Mouse (Mus musculus) hindlimb bud, embryonic 11.5 days (tissue): ENCODE data around the gene Rnft2.

ENCODE experiments used
- DNase-seq: peaks from one replicate; pipeline ENCODE4 v3.0.0-alpha.2; 2012; ENCODE audit warnings: low read depth, low spot score; ENCODE audit errors: extremely low spot score

Rnft2 gene

DNA sequence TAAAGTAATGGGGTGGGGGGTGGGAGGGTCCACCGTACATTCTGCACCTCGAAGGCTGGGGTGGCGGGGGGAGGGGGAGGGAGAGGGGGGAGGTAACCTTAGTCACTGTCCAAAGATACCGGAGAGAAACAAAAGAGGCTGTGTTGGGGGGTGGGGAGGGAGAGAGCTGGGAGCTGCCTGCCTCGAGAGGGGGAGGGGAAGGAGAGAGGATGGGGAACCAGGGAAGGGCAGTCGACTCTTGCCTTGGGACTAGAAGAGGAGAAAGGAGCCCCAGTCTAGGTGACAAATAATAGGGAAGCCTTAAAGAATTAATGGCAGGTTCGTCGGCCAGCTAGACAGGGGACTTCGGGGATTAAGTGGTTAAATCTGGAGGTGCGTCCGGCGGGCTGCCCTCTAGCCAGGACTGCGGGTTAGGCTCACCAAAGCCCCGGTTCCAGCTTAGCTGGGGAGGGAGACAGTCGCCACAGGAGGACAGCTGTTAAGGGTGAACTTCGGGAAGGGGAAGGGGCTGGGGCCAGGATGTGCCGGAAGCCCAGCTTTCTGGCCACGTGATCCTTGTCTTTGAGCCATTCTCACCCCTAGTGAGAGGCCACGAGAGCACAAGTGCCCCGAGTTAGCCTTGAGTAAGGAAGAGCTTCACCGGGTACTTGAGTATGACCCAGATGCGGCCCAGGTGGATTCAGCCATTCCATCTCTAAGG, 70.5 kb downstream of the Rnft2 start:
- no peak for DNase-seq

DNA sequence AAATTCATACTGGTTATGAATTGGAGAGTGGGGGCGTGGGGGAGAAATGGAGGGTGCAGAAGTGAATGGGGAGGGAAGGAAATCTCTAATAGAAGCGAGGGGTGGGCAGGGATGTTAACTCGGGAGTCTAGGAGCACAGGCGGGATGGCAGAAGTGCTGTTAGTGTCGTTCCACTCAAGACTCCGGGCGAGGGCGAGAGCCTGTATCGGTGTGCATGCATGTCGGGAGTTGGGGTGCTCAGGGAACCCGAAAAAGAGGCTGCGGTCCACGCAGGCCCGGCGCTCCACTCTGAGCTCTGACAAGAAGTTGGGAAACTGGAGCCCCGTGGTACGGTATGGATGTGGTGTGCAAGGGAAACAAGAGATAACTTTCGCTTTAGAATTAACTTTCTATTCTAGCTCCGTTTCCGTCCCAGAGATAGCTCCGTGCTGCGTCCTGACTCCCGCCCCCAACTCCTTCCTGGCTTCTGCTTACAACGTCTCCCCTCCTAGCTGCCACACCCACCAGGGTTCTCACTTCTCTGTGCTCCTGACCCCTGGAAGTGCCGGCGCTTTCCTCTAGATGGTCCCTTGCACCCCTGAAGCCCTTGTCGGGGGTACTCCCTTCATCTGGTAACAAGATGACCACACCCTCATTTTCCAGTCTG, 72.7 kb downstream of the Rnft2 start:
- no peak for DNase-seq

DNA sequence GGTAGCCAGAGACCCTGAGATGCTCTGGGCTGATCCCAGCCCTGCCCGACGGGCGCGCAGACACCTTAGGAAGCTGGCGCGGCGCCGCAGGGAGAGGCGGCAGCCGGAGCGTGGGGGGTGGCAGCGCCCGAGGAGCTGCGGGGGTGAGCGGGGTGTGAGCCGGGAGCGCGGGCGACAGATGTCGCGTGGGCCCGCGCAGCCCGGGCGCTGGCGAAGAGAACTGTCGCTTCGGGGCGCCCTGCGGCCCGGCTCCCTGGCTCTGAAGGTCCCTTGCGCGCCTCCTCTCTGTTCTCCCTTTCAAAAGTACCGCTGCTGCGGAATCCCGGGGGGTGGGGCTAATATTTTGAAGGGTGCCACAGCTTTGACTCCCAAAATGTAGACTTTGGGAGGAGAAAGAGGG, 73.3 kb downstream of the Rnft2 start:
- DNase-seq, result no peak

DNA sequence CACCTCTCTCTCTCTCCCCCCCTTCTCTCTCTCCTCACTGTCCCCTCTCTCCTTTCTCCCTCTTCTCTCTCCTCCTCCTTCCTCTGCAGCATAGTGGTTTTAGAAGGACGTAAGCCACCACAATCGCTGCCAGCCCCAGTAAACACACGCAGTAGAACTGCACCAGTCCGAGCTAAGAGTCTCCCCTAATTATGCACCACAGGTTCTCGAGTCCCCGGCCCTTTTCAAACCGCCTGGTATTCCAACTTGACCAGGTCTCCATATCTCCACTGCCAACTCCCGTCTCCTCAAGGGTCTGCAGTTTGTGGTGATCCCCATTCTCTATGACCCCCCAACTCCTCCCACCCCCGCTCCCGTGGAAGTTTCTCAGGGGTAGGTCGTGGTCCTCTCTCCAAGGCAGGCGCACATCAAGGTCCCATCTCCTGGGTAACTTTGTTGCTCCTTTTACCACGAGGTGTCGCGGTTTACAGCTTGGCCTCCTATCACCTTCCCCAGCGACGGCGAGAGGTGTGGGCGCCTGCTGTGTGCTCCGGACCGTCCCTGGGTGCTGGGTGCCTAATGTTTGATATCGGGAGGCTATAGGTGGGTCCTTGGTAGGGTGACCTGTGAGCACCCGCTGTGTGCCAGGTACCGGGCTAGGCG, 73.9 kb downstream of the Rnft2 start:
- no peak for DNase-seq

DNA sequence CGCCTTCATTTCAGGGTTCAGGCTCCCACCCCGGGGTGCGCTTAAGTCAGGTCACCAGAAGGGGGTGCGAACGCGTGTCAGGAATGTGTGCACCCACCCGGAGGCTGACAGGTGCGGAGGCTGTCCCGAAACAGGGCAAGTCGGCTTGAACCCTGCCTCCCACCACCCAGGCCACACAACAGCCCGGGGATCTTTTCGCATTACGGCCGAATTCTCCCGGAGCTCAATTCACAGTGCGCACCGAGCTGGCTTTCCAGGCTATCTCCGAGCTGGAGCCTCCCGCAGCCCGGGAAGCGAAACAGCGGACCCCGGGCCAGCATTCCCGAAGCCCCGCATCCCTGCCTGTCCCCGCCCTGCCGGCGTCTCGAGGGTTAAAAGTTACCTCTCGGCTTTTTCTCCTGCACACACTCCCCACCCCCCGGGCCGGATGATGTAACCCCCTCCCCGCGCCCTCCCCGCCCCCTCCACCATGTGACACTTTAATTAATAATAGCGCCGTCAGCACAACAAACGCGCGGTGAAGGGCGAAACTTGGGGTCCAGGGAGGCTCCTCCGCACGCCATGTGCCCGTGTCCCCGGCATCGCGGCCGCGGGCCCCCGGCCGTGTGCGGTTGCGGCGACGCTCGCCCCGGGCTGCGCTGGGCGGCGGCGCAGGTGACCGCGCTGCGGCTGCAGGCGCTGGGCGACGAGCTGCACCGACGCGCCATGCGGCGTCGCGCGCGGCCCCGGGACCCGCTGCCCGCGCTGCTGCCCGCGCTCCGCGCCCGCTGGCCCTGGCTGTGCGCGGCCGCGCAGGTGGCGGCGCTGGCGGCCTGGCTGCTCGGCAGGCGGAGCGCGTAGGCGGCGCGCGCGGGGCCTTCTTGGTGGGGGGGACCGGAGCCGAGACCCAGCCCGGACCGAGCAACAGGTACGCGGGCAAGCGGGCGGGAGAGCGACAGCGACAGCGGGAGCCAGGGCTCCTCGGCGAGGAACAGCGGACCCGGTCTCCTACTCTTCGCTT, 75.4 kb downstream of the Rnft2 start:
- no peak for DNase-seq

DNA sequence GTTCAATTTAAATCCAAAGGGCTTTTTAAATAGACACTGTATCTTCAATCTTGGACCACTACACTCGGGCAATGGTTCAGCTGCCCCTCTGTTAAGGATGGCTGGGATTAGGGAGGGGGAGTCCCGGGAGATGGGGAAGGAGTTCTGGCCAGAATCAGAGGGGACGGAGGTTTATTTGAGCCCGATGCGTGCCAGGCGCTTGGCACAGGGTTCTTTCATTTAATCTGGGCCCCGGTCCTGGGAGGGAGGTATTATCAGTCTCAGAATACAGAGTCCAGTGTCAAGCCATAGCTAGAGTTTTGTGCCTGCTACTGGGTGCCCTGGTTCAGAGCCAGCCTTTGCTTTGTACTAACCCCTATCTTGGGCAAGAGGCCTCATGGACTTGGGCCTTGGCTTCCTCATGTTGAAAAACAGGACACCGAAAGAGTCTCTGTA, 77.3 kb downstream of the Rnft2 start:
- DNase-seq, result no peak

DNA sequence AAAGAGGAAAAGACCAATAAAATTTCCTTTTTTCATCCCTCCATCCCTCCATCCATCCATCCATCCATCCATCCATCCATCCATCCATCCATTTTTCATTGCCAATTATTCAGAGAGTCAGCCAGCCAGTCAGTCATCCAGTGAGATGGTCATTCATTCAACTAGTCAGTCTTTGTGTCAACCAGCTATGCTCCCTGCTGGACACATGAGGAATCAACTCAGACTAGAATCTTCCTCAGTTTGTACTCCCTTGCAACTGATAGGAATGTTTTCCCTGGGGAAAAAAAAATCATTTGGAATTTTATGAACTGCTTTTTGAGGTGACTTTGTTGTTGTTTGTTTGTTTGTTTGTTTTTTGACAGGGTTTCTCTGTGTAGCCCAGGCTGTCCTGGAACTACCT, 79.5 kb downstream of the Rnft2 start:
- no peak for DNase-seq

DNA sequence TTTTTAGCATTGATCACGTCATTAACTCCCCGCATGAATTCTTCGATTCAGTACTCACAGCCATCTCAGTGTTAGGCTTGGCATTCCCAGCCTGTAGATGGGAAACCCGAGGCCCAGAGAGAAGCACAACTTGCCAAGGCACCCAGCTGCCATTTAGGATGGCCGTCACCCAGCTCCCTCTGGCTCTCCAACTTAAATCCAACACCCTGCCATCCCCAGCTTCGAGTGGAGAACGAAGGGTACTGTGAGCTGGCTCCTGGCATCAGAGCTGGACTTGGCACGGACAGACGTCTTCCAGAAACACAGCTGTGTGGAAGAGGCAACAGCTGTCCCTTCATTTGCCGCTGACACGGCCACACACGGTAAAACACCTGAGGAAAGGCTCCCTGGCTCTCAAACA, 80.3 kb downstream of the Rnft2 start, which contains the start of gene Hrk:
Hrk (plus strand) TSS at position 68 of the 400 bp plus-strand sequence.
- no peak for DNase-seq

DNA sequence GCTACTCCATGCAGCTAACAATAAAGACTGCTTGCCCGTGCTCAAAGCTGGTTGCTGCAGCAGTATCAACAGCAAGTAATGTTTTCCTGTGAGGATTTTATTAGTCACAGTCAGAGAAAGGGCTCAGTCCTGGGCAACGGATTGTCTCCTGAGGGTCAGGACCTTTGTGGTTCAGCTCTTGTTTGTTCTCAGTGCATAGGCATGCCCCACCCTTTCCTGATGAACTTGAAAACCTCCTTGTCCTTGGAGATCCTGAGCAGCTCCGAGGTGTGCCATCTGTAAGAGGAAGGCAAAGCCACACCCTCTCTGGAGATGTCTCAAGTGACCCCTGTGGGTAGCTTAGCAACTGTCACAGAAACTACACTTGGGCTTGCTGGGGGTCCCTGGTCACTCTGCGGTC, 84.2 kb downstream of the Rnft2 start:
- no peak for DNase-seq

DNA sequence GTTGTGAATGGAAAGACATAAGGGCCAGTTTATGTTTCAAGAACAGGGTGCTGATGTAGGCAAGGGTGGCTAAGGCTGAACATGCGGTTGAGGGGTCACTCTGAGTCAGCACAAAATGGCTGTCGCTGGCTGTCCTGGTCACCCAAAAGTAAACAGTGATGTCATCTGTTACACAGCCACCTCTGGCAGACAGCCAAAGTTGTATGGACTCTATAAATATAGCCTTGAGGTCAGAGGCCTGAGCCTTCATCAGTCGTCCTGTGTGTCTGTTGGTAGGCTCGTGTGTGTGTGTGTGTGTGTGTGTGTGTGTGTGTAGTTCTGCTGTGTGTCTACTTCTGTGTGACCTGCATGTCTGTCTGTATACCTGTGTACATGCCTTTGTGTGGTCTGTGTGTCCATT, 87.9 kb downstream of the Rnft2 start:
- no peak for DNase-seq

DNA sequence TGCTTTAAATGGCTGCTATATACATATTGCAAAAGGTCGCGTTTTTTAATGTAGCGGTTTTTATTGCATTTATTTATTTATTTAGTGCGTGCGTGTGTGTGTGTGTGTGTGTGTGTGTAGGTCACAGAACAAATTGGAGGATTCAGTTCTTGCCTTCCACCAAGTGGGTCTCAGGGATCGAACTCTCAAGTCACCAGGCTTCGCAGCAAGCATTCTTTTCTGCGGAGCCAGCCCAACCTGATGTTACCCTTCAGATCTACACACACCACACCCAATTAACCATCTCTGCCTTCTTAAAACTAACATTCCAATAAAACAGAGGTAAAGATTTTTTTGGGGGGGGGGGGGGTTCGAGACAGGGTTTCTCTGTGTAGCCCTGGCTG, 89.4 kb downstream of the Rnft2 start:
- DNase-seq, result no peak

DNA sequence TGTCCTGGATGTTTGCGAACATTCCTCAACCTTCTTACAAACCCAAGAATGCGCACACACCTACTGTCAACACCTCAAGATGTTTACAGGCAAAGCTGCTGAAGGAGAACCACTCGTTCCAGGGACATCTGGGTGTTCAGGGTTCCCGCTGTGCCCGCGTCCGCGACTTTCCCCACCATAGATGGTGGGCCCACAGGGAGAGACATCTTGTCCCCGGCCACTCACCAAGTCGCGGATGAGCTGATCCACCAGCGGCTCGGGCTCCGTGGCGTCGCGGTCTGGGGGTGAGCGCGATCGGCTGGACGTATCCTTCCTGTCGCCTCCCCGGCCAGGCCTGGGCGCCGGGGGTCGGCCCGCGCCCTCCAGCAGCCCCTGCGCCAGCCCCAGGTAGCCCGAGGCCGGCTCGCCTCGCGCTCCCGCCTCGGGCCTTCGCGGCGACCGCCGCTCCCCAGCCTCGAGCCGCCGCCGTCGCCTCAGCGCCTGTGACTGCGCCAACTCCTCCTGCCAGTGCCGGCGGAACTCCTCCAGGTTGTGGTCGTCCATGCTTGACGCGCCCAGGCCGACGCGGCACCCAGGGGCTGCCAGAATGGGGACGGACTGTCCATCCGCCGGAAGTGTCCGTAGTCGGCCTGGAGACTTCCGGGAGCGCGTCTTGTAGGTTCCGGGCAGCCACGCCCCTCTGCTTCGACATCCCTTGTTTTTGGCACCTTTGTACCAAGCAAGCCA, 89.9 kb downstream of the Rnft2 start, which contains the start of gene Fbxw8:
Fbxw8 (minus strand) TSS at position 626 of the 726 bp plus-strand sequence.
- DNase-seq, result peak; percentile 62

DNA sequence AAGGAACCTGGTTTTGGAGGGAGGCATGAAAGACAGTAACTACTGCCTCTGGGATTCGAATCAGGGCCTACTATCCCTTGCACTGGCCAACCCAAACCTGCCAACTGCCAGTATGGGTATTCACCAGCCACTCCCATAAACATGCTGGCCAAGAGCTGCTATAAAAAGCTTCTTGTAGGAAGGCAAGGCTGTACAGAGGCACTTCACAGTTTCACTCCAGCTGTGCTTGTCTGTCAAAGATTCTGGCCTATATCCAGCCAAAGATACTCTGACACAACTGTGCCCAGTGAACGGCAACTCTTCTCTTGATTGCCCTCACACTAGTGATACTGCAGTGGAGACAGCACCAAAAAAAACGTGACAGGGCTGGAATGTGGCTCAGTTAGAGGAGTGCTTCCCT, 95.2 kb downstream of the Rnft2 start:
- DNase-seq, result no peak

DNA sequence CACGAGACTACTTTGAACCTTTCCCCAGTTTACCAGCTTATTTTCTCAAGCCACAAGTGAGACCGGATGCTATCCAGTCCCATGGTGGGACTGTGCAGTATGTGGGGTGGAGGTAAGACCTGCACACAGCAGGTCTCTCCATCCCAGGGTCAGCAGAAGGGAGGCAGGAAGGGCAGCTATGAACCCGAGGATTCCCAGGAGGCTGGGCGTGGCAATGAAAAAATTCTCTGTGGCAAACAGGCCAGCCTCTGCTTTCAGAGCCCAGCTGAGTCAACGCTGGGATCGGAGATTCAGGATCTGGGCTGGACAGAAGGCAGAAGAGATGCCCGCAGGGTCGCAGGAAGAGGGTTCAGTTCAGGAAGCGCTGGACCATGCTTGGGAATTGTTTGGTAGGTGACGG, 97.7 kb downstream of the Rnft2 start:
- DNase-seq, result no peak

DNA sequence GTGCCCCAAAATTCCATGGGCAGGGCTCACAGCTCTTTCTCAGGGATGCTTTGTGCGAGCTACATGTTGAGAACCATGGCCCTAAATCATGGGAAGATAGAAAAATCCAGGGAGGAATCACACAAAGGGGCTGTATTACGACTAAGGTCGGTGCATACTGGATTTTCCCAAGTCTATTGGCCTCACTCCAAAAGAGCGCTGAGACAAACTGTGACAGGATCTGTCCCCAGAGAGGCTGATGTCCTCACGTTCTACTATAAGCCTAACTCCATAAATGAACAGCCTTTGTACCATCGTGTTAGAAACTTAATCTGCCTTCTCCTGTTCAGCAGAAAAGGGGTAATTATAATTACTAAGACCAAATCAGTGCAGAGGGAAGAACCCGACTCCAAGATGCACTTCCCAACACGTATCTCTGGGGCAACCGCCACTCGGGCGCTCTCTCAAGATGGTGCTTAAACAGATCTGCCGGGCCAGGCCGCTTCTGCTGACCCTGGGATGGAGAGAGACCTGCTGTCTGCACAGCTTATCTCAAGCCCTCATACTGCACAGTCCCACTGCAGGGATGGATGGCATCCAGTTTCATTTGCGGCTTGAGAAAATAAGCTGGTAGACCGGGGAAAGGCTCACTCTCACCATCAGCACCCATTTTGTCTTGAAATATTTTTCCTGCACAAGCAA, 98.8 kb downstream of the Rnft2 start:
- DNase-seq, result no peak

DNA sequence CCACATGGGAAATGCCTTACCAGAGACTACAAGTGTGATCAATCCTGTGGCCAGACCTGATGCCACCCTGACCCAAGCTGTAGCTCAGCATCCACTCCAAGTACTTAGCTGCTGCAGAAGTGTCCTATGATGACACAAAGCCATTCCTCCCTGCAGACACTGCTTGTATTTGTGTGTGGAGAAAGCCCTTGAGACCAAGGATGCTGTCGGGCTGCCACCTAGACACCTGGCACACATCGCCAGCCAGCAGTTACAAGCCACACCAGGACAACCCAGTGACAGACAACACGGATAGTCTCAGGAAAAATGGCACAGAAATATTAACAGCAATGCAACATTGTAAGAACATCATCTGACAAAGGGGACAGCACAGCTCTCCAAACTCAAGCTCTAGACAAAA, 99.5 kb downstream of the Rnft2 start:
- DNase-seq, result no peak

DNA sequence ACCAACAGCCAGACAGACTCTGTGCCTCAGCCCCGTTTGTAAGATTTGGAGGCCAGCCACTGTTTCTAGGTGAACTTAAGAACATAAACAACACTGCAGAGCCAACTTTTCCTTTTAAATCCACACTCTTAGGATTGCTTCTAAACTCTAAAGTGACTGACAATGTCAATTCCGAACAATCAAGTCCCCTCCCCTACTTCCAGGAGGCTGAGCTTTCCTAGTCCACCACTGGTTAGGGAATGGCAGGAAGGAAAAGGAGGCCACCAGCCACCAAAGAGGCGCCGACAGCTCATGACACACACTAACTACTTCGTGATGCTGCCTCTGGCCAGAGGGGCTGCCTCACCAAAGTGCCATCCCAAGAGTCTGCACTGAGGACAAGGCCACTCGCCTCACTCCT, 100.1 kb downstream of the Rnft2 start:
- no peak for DNase-seq

DNA sequence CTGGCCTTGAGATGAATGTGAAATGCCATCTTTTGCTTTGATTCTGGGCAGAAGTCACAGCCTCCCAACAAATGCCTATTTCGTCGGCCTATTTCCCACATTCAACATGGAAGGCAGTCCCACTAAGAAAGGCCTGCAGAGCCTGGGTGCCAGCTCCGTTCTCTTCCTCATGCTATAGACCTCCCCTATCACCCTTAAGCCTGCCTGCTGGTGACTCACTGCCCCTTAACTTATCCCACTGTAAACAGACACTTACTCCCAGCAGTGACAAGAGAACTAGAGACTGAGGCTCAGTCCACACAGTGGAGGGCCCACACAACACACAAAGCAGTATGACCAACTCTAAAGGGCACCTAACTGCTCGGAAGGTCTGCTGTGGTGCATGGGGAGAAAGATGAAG, 100.6 kb downstream of the Rnft2 start:
- no peak for DNase-seq

DNA sequence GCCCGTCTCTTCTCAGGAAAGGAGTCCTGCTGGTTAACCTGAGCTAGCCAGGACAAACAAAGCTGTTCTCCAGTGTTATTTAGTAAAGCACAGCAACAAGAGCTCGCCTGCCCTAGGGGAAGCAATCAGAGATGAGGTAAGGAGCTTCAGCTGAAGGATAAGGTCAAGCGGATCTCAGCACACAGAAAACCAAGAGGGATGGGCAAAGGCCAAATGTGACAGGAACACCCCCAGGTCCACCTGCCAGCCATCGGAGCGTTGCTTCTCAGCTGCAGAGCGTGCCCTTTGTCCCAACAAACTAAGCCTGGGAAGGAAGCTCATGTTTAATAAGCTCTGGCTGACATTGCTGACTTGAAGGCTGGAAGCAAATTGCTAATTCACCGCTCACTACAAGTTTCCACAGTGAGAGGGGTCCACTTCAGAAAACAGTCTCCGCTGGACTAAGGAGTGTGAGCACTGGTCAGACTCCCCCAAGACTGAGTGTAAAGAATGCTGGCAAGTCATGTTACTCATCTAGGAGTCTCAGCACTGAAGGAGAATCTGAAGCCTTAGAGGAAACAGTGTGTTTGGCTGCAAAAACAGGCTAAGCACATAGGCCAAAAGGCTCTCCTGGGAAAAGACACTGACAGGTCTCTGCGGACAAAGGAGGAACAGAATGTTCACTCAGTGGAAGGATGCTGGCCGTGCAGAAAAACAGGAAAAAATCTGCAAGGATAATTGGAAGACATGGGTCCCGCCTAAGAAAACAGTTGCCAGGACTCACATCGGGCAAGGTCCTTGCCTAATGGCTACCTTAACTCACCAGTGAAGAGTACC, 101.5 kb downstream of the Rnft2 start:
- no peak for DNase-seq
